Mouse (Mus musculus): ENCODE data around the gene Nppc. TPM values are rescaled to one million over a fixed set of nuclear protein-coding genes. Genes with fewer than 3 reads are reported as not detected.

Nppc gene
- polyA plus RNA-seq, 1 experiment: not detected

DNA sequence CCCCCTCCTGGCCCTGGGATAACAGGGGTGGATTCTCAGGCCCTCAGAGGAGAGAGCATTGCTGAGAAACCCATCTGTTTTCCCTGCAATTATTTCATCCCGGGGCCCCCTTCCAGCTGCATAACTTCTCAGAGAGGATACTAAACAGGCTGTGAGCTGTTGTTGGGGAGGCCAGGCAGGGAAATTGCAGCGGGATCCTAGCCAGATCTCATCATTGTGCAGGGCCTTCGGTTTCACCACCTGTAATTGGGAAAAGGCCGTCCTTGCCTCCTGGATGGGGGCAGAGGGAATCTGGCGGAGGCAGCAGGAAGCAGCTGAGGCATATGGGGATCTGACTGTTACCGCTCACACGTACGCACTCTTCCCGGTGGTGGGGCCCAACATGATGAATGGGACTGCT is 4.0 kb upstream of the Nppc start:
- TF ChIP-seq GATA1 (IDR thresholded peaks at IDR 0.05; ENCODE audit: low read length): no peak
- TF ChIP-seq TAL1 (IDR thresholded peaks at IDR 0.05; ENCODE audit: low read length): no peak
- Histone ChIP-seq H3K4me3 (replicated peaks) (no peak overlapping the region), H3K4me1 (ENCODE audit: control insufficient read depth) (peaks cover 6% of the 10 kb centered on the region), H3K9me3 (ENCODE audit: control insufficient read depth, low read length) (no peaks in the 10 kb centered on the region), H3K27me3 (ENCODE audit: control insufficient read depth) (peaks cover 31% of the 10 kb centered on the region), H3K36me3 (ENCODE audit: control insufficient read depth) (no peaks in the 10 kb centered on the region)

- Histone ChIP-seq H3K9me3 (ENCODE audit: control insufficient read depth, low read length) (no peaks in the 10 kb centered on the region), H3K27me3 (ENCODE audit: control insufficient read depth) (peaks cover 56% of the 10 kb centered on the region), H3K4me3 (replicated peaks) (peak overlapping the region; percentile 15), H3K4me1 (ENCODE audit: control insufficient read depth) (peaks cover 7% of the 10 kb centered on the region), H3K36me3 (ENCODE audit: control insufficient read depth) (no peaks in the 10 kb centered on the region)
- TF ChIP-seq GATA1 (IDR thresholded peaks at IDR 0.05; ENCODE audit: low read length): no peak
- TF ChIP-seq TAL1 (IDR thresholded peaks at IDR 0.05; ENCODE audit: low read length): no peak
These were observed 658 bp downstream of the Nppc start for GRCm38 (mm10) chr1:86669552-86670273.

DNA sequence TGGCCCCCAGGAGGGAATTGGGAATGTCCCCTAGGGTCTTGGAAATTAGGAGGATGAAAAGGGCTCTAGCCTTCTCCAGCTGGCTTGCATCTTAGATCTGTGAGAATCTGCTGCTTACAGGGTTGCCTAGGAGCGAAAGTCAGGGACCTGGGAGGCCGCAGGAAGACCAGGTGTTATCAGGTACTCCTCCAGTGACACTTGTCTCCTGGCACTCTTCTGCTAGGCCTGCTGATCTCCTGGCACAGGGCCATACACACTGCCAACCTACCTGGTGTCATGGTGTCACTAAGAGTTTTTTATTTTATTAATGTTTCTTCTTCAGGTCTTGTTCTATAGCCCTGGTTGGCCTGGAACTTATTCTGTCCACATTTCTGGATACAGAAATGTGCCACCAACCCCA is 5.3 kb downstream of the Nppc start:
- H3K27me3 ChIP-seq (ENCODE audit: control insufficient read depth): peaks cover 32% of the 10 kb centered on the region
- H3K36me3 ChIP-seq (ENCODE audit: control insufficient read depth): no peaks in the 10 kb centered on the region
- TF ChIP-seq TAL1 (IDR thresholded peaks at IDR 0.05; ENCODE audit: low read length): no peak
- no peak overlapping the region for H3K4me3 ChIP-seq (replicated peaks)
- no peaks in the 10 kb centered on the region for H3K9me3 ChIP-seq (ENCODE audit: control insufficient read depth, low read length)
- H3K4me1 ChIP-seq (ENCODE audit: control insufficient read depth): peaks cover 5% of the 10 kb centered on the region

- H3K4me3 ChIP-seq (replicated peaks): no peak overlapping the region
- H3K9me3 ChIP-seq (ENCODE audit: control insufficient read depth, low read length): no peaks in the 10 kb centered on the region
- TF ChIP-seq TAL1 (IDR thresholded peaks at IDR 0.05; ENCODE audit: low read length): no peak
- no peaks in the 10 kb centered on the region for H3K27me3 ChIP-seq (ENCODE audit: control insufficient read depth)
- H3K4me1 ChIP-seq (ENCODE audit: control insufficient read depth): no peaks in the 10 kb centered on the region
- no peaks in the 10 kb centered on the region for H3K36me3 ChIP-seq (ENCODE audit: control insufficient read depth)
These were observed 13.3 kb downstream of the Nppc start for GRCm38 (mm10) chr1:86657071-86657470.

GRCm38 (mm10) chr1:86652675-86653074 is 17.7 kb downstream of the Nppc start:
- H3K9me3 ChIP-seq (ENCODE audit: control insufficient read depth, low read length): no peaks in the 10 kb centered on the region
- H3K4me1 ChIP-seq (ENCODE audit: control insufficient read depth): no peaks in the 10 kb centered on the region
- TF ChIP-seq TAL1 (IDR thresholded peaks at IDR 0.05; ENCODE audit: low read length): no peak
- no peaks in the 10 kb centered on the region for H3K36me3 ChIP-seq (ENCODE audit: control insufficient read depth)
- H3K4me3 ChIP-seq (replicated peaks): no peak overlapping the region
- H3K27me3 ChIP-seq (ENCODE audit: control insufficient read depth): no peaks in the 10 kb centered on the region

DNA sequence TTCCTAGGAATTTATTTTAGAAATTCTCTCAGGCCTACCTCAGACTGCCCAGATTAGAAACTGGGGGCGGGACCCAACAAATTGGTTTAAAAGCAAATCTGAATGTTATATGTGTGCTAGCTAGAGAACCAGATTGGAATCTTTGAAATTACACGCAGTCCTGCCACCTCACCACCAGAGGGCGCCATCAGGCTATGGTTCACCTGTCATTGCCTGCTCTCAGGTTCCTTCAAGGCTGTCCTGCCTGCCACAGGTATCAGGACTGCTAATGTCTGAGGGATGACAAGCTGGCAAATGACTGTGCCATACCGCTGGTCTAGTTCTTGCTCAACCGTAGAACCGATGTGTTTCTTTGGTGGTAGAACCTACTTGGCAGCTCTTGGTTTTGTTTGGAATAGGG is 20.1 kb downstream of the Nppc start:
- H3K27me3 ChIP-seq (ENCODE audit: control insufficient read depth): no peaks in the 10 kb centered on the region
- H3K9me3 ChIP-seq (ENCODE audit: control insufficient read depth, low read length): no peaks in the 10 kb centered on the region
- no peaks in the 10 kb centered on the region for H3K36me3 ChIP-seq (ENCODE audit: control insufficient read depth)

GRCm38 (mm10) chr1:86647517-86647916 is 22.9 kb downstream of the Nppc start:
- no peaks in the 10 kb centered on the region for H3K4me1 ChIP-seq (ENCODE audit: control insufficient read depth)
- H3K9me3 ChIP-seq (ENCODE audit: control insufficient read depth, low read length): no peaks in the 10 kb centered on the region
- no peak overlapping the region for H3K4me3 ChIP-seq (replicated peaks)
- no peaks in the 10 kb centered on the region for H3K36me3 ChIP-seq (ENCODE audit: control insufficient read depth)
- no peaks in the 10 kb centered on the region for H3K27me3 ChIP-seq (ENCODE audit: control insufficient read depth)
- TF ChIP-seq GATA1 (IDR thresholded peaks at IDR 0.05; ENCODE audit: low read length) (no peak), TAL1 (IDR thresholded peaks at IDR 0.05; ENCODE audit: low read length) (no peak)

More for the DNA sequence above, 20.1 kb downstream of the Nppc start:
- Histone ChIP-seq H3K4me3 (replicated peaks) (no peak overlapping the region), H3K4me1 (ENCODE audit: control insufficient read depth) (no peaks in the 10 kb centered on the region)
- TF ChIP-seq GATA1 (IDR thresholded peaks at IDR 0.05; ENCODE audit: low read length): no peak
- no peak for TF ChIP-seq TAL1 (IDR thresholded peaks at IDR 0.05; ENCODE audit: low read length)

- no peaks in the 10 kb centered on the region for H3K27me3 ChIP-seq (ENCODE audit: control insufficient read depth)
- H3K9me3 ChIP-seq (ENCODE audit: control insufficient read depth, low read length): no peaks in the 10 kb centered on the region
- no peak for TF ChIP-seq GATA1 (IDR thresholded peaks at IDR 0.05; ENCODE audit: low read length)
- no peaks in the 10 kb centered on the region for H3K4me1 ChIP-seq (ENCODE audit: control insufficient read depth)
- H3K4me3 ChIP-seq (replicated peaks): no peak overlapping the region
- no peaks in the 10 kb centered on the region for H3K36me3 ChIP-seq (ENCODE audit: control insufficient read depth)
These were observed 27.1 kb downstream of the Nppc start for GRCm38 (mm10) chr1:86643101-86643809.

DNA sequence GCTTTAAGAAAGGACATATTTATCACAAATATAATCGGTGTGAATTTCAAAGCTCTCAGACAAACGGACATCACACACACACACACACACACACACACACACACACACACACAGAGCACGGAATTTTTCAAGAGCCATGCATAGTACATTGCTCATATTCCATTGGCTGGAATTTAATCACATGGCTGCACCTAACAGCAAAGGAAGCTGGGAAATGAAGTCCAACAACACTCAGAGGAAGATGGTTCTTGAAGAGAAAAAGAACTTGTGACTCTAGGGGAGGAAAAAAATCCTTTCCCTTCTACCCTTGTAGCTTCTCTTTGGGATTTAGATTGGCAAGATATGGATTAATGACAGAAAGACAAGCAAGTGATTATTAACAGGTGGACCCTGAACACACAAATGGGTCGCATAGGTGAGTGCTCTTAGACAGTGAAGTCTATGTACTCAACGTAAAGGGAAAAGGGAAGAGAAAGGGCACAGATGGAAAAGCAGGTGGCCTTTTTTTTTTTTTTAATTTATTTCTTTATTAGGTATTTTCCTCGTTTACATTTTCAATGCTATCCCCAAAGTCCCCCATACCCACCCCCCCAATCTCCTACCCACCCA is 35.5 kb downstream of the Nppc start:
- Histone ChIP-seq H3K36me3 (ENCODE audit: control insufficient read depth) (no peaks in the 10 kb centered on the region), H3K27me3 (ENCODE audit: control insufficient read depth) (no peaks in the 10 kb centered on the region), H3K4me1 (ENCODE audit: control insufficient read depth) (no peaks in the 10 kb centered on the region), H3K9me3 (ENCODE audit: control insufficient read depth, low read length) (no peaks in the 10 kb centered on the region), H3K4me3 (replicated peaks) (no peak overlapping the region)
- no peak for TF ChIP-seq TAL1 (IDR thresholded peaks at IDR 0.05; ENCODE audit: low read length)
- TF ChIP-seq GATA1 (IDR thresholded peaks at IDR 0.05; ENCODE audit: low read length): no peak
